33 mouse cellular contexts compared by ENCODE assay signal in genomic region chr2:116015520-116015919, GRCm38 (mm10).
"Had no signal": no experiment of that assay in that cellular context is flagged by ENCODE, and none has a peak within 500 bp of the region (broad histone marks: within the 10 kb centered on the region; RNA-seq: fewer than 3 reads in every experiment).

No protein-coding gene starts in this region.

- DNase-seq: heart, postnatal 10 days; heart, postnatal 14 days; heart, postnatal 36 days; heart, postnatal 4 days; kidney, adult 11 months; kidney, adult 8-10 months; kidney, adult 9 months; kidney, postnatal 10 days; kidney, postnatal 14 days; kidney, postnatal 25 days; kidney, postnatal 36 days; layer of hippocampus, adult 9-11 months; layer of hippocampus, postnatal 36 days had no signal

- H3K27me3 ChIP-seq: heart, embryonic 12.5 days; heart, embryonic 13.5 days; heart, embryonic 15.5 days; hindbrain, embryonic 12.5 days; hindbrain, embryonic 13.5 days; hindbrain, embryonic 15.5 days; intestine, embryonic 15.5 days; kidney, embryonic 15.5 days had no signal

- H3K27ac ChIP-seq: heart, embryonic 10.5 days; heart, embryonic 13.5 days; heart, embryonic 15.5 days; hindbrain, embryonic 10.5 days; hindbrain, embryonic 12.5 days; hindbrain, embryonic 13.5 days; hindbrain, embryonic 14.5 days; hindbrain, embryonic 15.5 days; hindbrain, postnatal 0 days; intestine, embryonic 15.5 days; kidney, embryonic 15.5 days; kidney, postnatal 0 days; layer of hippocampus, adult 2 months; left cerebral cortex, adult 2 months had no signal

- H3K36me3 ChIP-seq: hindbrain, embryonic 12.5 days; hindbrain, embryonic 15.5 days; intestine, embryonic 15.5 days had no signal

- H3K4me2 ChIP-seq: heart, embryonic 11.5 days; heart, embryonic 12.5 days; heart, embryonic 13.5 days; heart, embryonic 15.5 days; hindbrain, embryonic 12.5 days; hindbrain, embryonic 13.5 days; hindbrain, embryonic 14.5 days; hindbrain, embryonic 15.5 days; intestine, embryonic 15.5 days; kidney, embryonic 15.5 days had no signal

- H3K9ac ChIP-seq: heart, embryonic 12.5 days; heart, embryonic 13.5 days; heart, embryonic 15.5 days; hindbrain, embryonic 12.5 days; hindbrain, embryonic 13.5 days; hindbrain, embryonic 14.5 days; hindbrain, embryonic 15.5 days; intestine, embryonic 15.5 days; kidney, embryonic 15.5 days had no signal

- H3K9me3 ChIP-seq: heart, embryonic 10.5 days; heart, embryonic 12.5 days; heart, embryonic 13.5 days; heart, embryonic 15.5 days; hindbrain, embryonic 10.5 days; hindbrain, embryonic 12.5 days; hindbrain, embryonic 13.5 days; hindbrain, embryonic 15.5 days; intestine, embryonic 15.5 days; kidney, embryonic 15.5 days had no signal

- ATAC-seq: hindbrain, embryonic 16.5 days; hindbrain, postnatal 0 days; inflammation-experienced regulatory T-cells, adult 6 months; intestine, embryonic 15.5 days; intestine, embryonic 16.5 days; intestine, postnatal 0 days had no signal

- H3K4me3 ChIP-seq: heart, embryonic 10.5 days; heart, embryonic 12.5 days; heart, embryonic 13.5 days; heart, embryonic 15.5 days; hindbrain, embryonic 10.5 days; hindbrain, embryonic 12.5 days; hindbrain, embryonic 13.5 days; hindbrain, embryonic 15.5 days; intestine, embryonic 15.5 days; kidney, embryonic 15.5 days; layer of hippocampus, adult 2 months; left cerebral cortex, adult 2 months had no signal
